In the genomic region with DNA sequence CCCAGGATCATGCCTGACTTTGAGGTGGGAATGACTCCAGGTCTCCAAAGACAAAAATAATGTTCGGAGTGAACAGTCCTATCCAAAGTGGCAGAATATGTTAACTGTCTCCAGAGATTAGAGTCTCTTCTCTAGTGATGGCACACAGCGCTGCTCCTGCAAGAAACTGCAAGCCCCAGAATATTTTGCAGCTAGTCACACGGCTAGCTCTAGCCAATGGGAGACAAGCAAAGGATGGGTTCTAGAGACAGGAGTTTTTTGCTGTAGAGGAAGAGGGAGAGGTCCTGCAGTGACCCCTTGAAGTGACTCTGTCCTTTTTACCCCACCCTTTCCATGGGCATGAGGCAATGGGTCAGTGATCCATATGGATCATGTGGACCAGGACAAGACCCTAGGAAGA, we compare ENCODE assay signal across 16 mouse cellular contexts. TPM values are rescaled to one million over a fixed set of nuclear protein-coding genes. Genes with fewer than 3 reads are reported as not detected.
"Had no signal": no experiment of that assay in that cellular context is flagged by ENCODE, and none has a peak within 500 bp of the region (broad histone marks: within the 10 kb centered on the region; RNA-seq: fewer than 3 reads in every experiment).

No protein-coding gene starts in this region.

- H3K9me3 ChIP-seq: limb, embryonic 10.5 days; lung, embryonic 15.5 days; midbrain, embryonic 12.5 days; neural tube, embryonic 13.5 days had no signal

- H3K4me3 ChIP-seq: left cerebral cortex, adult 2 months; limb, embryonic 10.5 days; lung, embryonic 15.5 days; midbrain, embryonic 12.5 days; neural tube, embryonic 13.5 days had no signal

- H3K4me1 ChIP-seq: limb, embryonic 10.5 days; lung, embryonic 15.5 days; midbrain, embryonic 12.5 days; neural tube, embryonic 13.5 days had no signal

- H3K9ac ChIP-seq: lung, embryonic 15.5 days; midbrain, embryonic 12.5 days; neural tube, embryonic 13.5 days had no signal

- ATAC-seq: midbrain, embryonic 16.5 days had no signal

- H3K4me2 ChIP-seq: liver, embryonic 11.5 days; lung, embryonic 15.5 days; midbrain, embryonic 12.5 days; neural tube, embryonic 13.5 days had no signal

- DNase-seq: kidney, postnatal 25 days; right cerebral cortex, postnatal 4 days; spleen, adult 18-20 months; thymus, adult 18-20 months; thymus, postnatal 25 days had no signal

- H3K27ac ChIP-seq: left cerebral cortex, adult 2 months; limb, embryonic 10.5 days; lung, embryonic 15.5 days; midbrain, embryonic 12.5 days; neural tube, embryonic 13.5 days had no signal

- H3K27me3 ChIP-seq: lung, embryonic 15.5 days; midbrain, embryonic 12.5 days; neural tube, embryonic 13.5 days had no signal

RNA-seq across cellular contexts. Expression of a gene that starts 12.1 kb away (rescaled TPM):
- total RNA-seq: layer of hippocampus, postnatal 25 days; left cerebral cortex, adult 2 months; left cerebral cortex, postnatal 14 days had no signal
- polyA plus RNA-seq: liver, embryonic 16.5 days had no signal

RNA-seq across cellular contexts. Expression of a gene that starts 47.2 kb away (rescaled TPM):
- polyA plus RNA-seq: liver, embryonic 16.5 days; urinary bladder, adult 2 months had no signal
